Mouse (Mus musculus) large intestine, adult 2 months (tissue): ENCODE measurements around the gene Smg1. TPM values are rescaled to one million over a fixed set of nuclear protein-coding genes. Genes with fewer than 3 reads are reported as not detected.

Source experiments
- DNase-seq: peaks from one replicate; pipeline ENCODE4 v3.0.0-alpha.2; 2012; ENCODE audit warnings: low read depth, low spot score
- WGBS: fragments of 180-500 bp; shearing (Covaris S2); methylation state at CpG from one replicate; pipeline ENCODE4 v1.1.7; 2018; 5-methylcytosine and 5-hydroxymethylcytosine counted together
- polyA plus RNA-seq: library from polyadenylated mRNA; depleted of rRNA; stranded (reverse); fragments of >200 nt; gene quantifications from 2 replicates; pipeline ENCODE4 v1.2.3, GENCODE M21; 2012

Smg1 gene
- polyA plus RNA-seq, 1 experiment = 16.9 TPM

DNA sequence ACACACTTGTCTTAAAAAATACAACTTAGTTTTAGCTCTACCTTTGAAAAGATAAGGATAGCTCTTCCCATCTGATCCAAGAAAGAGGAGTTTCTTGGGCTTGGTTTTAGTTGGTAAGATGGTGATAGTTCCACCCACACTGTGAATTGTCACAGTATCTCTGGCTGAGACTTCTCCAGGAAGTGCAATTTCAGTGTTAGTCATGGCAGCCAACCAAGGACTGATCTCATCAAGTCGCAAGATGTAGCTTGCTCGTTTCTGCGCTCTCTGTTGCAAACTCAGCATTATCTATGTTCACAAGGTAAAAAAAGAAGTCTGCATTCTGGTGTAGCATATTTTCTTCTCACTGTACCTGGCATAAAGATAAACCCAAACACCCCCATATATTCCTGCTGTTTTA, 83.3 kb downstream of the Smg1 start:
- 65% methylated on average over 3 of the region's 3 CpGs for WGBS
- DNase-seq = no peak

DNA sequence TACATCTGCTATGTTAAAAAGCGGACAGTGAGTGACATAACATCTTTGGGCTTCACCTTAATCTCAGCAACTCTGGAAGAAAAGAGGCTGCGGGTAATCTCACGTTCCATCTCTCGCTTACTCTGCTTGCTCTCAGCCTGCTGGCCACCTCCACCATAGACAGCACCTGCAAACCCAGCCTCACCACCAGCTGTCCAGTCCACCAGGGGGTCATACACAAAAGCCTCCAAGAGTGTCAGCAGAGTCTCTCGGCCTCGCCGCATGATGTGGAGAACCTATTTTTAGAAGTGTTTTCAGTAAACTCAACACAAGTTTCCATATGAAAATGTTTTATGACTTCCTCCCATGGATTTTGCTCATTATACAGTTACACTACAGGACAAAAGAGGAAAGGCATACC, 87.0 kb downstream of the Smg1 start:
- WGBS = 83% methylated on average over 7 of the region's 7 CpGs
- no peak for DNase-seq

DNA sequence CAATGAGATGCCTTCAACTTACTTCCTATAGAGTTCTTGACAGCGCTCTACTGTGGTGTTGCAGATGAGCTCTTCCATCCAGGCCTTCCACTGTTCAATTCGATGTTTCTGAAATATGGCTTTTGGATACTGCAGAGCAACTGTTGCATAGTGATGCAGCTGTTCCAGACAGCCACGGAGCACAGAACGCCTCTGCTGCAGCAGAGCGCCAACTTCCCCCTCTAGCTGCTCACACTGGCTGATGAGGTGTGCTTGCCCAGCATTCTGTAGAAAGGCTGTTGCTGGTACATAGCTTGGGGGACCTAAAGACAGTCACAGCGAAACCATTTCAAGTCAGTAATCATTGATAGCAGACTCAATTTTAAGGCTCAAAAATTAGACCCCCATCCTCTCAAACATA, 89.3 kb downstream of the Smg1 start:
- WGBS = 89% methylated on average over 6 of the region's 6 CpGs
- DNase-seq = no peak

DNA sequence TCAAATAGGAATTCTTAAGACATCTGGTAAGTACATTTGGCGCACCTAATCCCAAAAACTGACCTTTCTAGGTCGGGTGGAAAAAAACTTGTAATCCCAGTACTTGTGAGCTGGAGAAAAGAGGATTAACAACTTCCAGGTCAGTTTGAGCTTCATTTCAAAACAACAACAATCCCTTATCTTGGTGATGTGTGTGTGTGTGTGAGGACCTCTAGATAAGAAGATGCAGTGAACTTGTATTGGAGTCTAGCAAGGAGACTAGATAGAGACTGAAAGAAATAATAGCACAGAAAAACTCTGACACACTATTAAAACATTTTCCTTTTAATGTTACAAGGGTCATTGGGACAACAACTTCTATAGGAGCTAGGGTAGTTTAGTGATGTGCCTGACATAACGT, 99.9 kb downstream of the Smg1 start:
- WGBS = 87% methylated on average over 3 of the region's 3 CpGs
- DNase-seq = no peak

DNA sequence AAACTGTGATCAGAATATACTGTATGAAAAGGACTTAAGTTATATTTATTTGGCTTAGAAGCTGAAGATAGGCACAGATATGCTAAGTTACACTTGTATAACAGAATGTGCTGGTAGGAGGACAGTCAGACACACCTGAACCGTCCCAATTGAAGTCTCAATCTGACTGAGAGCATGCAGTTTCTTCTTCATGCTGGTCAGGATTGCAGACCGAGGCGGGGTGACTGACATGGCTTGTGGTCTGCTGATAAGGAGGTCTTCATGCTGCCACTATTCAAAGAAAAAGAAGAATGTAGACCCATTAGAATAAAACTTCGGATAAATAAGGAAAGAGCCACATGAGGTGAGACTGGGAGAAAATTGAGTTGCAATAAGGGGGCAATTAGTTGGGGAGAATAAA, 100.3 kb downstream of the Smg1 start:
- no peak for DNase-seq
- 93% methylated on average over 4 of the region's 4 CpGs for WGBS

DNA sequence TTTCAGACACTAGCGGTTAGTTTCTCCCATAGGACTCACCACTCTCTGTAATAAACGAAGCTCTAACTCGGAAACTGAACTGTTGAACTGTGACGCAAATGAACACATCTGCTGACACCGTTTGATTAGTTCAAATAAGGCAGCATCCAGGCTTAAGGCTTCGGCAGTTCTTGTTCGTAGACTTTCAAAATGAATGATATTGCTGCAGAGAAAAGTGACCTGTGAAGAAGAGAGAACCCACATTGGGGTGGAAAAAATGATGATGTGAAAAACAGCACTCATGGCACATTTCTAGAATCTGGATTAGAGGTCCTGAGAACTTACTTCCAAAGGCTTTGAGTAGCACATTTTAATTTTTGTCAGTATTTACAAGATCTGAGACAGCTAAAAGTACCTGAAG, 102.2 kb downstream of the Smg1 start:
- 90% methylated on average over 7 of the region's 7 CpGs for WGBS
- DNase-seq = no peak

DNA sequence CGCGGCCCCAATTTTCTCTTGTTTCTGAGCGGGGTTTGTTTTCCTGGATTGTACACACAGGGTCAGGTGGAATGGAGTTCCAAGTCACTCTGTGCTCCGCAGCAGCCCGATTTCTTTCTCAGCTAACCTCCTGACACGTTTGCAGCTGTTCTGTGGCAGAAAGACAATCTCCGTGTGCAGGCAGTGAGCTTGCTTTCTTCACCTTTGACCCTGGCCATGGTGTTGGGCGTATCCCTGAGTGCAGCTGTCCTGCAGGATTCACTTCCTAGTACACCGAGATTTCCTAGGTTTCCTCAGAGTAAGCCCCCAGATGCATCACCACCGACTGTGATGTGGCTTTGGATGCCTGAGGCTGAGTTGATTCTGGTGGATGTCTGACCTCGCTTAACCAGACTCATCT, 108.3 kb downstream of the Smg1 start:
- WGBS = 68% methylated on average over 11 of the region's 11 CpGs
- no peak for DNase-seq

DNA sequence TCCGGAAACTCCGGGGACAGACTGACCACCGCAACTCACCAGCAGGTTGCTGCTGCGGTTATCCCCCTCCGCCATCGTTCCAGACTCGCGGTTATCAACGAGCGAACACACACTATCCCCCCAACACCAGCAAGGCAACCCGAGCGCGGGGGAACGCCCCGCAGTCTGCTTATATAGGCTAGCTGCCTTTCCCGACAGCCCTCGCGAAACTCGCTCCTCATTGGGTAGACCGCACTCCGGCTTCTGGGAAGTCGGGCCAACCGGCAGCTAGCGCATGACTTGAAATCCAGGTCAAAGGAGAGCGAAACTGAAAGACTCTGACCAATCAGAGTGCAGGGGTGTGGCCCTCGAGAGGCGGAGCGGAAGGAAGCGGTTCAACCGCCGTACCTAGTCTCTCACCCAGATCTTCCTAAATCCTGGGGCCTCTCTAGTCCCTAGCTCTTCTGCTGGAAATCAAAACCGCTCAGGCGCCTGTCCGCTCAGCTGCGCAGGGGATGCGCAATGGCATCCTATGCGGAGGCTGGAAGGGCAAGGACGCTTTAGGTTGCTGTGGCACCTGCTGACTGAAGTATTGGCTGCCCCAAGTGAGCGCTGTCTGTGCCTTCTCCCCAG, 113.9 kb downstream of the Smg1 start, which contains the start of gene Arl6ip1:
Arl6ip1 (minus strand) TSS at position 233 of the 612 bp plus-strand sequence.
- WGBS = under 1% methylated on average over 39 of the region's 39 CpGs
- peak; percentile 99 for DNase-seq

DNA sequence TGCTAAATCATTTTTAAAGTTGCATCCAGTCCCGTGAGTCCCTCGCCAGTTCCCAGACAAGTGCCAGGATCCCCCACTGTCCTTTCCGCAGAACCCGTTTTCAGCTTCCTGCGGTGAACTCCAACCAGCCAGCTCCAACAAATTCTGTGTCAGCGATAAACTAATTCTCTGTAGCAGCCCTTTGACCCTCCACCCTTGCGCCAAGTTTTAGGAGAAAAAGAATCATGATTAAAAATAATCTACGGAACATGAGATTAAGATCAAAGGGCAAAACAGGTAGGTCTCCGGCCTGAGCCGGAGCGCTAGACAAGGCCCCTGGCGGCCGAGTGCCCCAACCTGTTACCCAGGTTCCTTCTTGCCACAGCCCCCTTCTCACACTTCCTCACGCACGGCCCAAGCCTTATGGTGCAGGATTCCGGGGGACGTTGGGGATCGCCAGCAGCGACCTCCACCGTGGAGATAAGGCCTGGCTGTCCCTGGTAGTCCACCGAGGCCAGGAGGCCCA, 114.5 kb downstream of the Smg1 start:
- peak; percentile 16 for DNase-seq
- under 1% methylated on average over 21 of the region's 21 CpGs for WGBS

DNA sequence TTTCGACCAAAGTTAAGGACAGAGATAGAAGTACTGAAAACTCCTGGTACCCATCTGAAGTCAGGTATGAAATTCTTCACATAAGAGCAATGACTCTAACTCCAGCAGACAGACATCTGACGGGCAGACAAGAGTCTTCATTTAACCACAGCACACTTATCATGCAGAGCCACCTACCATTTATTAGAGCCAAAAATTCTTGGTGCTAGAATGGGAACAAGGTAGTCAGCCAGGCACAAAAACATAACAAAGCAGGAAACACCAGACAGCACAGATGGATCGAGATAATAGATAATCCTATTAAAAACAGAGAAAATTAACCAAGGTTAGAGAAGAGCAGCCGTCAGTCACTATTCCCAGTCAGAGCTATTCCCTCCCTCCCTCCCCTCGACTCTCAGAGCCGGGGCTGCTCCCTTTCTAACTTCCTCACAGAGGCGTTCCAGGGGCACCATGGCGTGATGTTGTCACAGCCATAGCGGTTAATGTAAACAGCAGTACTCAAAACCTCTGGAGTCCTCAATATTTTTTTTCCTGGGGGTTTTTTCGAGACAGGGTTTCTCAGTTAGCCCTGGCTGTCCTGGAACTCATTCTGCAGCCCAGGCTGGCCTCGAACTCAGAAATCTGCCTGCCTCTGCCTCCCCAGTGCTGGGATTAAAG, 117.1 kb downstream of the Smg1 start:
- 70% methylated on average over 11 of the region's 11 CpGs for WGBS
- no peak for DNase-seq

DNA sequence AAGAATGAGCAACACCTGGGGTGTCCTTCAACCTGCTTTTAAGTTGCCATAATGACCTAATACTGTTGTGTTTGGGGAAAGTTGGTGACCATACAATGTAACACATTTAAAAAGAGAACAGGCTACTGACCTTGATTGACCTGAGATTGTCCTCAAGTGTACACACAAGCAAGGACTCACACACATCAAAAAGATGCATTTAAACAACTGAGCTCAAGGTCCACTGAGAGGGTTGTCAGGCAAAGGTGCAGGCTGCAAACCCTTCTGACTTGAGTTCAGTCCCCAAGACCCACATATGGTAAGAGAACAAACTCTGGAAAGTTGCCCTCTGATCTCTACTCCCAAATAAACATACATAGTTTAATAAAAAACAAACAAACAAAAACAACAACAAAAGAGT, 117.7 kb downstream of the Smg1 start:
- no peak for DNase-seq

DNA sequence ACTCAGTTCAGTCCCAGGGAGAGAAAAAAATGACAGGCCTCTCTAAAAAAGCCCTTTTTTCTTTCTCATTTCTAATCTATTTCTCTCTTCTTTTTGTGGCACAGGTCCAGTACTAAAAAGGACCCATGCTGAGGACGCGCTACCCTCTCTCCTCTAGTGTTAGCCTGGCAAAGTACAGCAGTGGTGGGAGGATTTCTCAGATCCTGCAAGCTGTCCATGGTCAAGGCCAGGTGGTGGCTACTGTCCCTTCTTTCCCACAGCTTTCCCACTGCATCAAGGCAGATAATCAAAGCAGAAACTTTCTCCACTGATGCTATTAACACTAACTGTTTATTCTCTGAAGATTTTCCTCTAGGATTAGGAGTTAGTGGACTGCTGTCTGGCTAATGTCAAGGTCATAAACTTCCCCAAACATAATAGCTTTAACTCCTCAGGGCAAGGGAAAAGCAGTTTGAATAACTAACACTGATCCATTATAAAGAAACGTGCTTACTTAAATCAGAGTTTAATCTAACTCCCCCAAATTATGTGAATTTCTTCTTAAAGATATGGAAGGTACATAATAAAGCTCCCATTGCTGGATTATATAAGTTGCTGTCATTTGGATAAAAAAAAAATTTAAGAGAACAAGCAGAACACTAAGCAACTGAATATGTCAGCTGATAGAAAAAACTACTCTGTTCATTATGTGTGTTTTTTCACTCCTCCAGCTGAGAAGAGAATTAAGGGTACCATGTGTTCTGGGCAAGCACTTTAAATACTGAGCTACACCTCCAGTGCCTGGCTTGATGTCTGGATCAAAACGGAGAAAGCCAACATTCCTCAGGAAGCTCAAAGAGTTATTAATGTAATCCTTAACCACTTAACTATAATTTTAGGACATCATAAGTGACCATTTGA, 119.7 kb downstream of the Smg1 start:
- 78% methylated on average over 4 of the region's 4 CpGs for WGBS
- DNase-seq = no peak

DNA sequence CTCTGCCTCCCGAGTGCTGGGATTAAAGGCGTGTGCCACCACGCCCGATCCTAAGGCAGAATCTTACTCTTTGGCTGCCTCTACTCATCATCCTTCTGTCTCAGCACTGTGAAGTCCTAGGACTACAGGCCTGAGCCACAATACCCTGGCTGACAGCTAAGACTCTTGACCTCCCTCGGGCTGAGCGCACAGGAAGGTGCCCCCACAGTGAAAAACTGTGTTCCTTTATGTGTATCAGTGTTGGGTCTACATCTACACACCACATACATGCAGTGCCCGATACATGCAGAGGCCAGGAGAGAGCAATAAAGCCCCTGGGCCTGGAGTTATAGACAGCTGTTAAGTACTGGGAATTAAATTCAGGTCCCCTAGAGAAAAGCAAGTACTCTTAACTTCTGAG, 121.2 kb downstream of the Smg1 start:
- no peak for DNase-seq
- WGBS = 96% methylated on average over 7 of the region's 7 CpGs

DNA sequence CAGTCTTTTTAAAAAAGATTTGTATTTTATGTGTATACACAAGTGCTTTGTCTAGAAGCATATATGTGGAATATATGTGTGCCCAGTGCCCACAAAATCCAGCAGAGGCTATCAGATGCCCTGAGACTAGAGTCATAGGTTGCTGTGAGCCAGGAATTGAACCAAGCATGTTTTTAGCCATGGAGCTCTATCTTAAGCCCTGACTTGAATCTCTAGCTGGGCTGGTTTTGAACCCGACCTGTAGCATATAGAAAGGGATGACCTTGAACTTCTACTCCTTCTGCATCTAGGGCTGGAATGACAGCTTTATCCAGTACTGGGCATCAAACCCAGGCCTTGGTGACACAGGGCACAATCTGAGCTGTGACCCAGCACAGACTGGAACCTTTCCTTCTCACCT, 122.8 kb downstream of the Smg1 start:
- whole genome bisulfite sequencing = 88% methylated on average over 1 of the region's 1 CpGs
- no peak for DNase-seq

DNA sequence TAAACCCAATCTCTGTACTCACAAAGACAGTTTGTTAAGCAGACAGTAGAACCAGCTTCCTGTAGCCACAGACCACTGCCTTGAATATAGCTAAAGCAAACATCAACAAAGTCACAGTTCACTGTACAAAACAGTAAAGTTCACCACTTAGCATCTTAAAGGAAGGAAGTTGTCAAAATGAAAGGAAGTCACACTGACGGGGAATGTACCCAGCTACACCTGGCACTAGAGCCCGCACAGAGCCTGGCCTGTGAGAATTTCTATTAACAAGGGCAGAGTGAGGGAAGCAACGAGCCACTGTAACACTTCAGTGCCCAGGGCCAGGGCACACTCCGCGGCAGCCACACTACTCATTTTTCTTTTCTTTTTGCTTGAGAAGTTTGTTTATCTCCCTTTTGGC, 123.5 kb downstream of the Smg1 start:
- no peak for DNase-seq
- WGBS = 75% methylated on average over 5 of the region's 5 CpGs

DNA sequence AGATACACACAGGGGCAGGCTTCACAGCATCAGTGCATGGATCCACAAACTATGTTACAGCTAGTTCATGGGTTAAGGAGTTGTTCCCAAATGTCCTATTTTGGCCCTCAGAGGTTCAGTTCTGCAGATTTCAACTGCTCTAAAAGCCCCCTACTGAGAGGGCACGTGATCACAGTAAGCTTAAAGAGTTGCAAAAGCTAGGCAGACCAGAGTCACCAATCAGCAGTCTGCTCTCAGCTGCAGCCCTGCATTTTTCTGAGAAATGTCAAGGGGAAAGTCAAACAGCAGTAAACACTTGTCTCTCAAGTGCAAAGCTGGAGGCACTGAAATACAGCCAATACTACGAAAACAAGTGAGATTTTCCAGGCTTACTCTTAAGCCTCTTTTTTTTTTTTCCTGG, 124.3 kb downstream of the Smg1 start:
- no peak for DNase-seq
- 56% methylated on average over 2 of the region's 2 CpGs for WGBS

DNA sequence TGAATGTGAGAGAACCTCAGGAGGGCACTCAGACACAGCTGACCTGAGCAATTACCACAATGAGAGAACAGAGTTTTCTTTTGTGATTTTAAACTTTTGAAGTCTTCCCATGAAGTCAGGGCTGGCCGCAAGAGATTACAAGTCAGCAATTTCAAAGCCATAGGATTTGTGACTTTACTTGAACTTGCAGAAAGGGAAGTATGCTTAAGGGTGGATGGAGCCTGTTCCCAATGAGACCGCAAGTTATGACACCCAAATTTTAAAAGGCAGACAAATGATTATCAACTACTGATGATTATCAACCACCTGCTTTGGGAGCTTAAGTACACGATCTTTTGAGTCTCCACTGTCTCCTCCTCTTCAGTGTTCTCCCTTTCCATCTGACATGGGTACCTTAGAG, 125.0 kb downstream of the Smg1 start:
- no peak for DNase-seq
- 77% methylated on average over 3 of the region's 3 CpGs for WGBS

DNA sequence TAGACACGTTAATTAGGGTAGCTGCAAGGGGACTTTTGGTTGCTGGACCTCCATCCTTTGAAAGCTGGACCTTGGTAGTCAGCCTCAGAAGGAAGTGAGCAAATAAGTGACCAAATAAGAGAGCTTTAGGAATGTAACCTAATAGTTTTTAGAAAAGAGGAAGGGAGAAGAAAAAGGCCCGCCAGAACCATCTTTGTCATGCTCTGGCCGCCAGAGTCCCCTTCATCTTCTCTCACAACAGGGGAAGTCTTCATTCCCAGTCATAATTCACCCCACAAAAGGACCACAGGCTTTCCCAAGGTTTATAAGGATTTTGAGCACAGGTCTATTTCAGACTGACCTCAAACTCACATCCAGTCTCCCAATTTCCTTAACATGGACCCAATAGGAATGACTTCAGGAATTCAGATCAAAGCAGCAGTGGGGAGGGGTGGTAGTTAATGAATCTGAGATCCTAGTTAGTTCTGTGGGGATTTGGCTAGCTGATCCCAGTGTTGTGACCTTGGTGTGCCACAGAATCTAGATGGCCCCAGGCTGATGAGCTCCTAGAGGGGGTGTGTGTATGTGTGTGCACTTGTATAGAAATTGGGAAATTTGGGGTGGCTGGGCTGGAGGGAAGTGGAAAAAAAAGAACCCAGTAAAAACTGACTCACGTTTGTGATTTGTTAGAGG, 125.8 kb downstream of the Smg1 start:
- DNase-seq = no peak
- WGBS = 53% methylated on average over 4 of the region's 4 CpGs

DNA sequence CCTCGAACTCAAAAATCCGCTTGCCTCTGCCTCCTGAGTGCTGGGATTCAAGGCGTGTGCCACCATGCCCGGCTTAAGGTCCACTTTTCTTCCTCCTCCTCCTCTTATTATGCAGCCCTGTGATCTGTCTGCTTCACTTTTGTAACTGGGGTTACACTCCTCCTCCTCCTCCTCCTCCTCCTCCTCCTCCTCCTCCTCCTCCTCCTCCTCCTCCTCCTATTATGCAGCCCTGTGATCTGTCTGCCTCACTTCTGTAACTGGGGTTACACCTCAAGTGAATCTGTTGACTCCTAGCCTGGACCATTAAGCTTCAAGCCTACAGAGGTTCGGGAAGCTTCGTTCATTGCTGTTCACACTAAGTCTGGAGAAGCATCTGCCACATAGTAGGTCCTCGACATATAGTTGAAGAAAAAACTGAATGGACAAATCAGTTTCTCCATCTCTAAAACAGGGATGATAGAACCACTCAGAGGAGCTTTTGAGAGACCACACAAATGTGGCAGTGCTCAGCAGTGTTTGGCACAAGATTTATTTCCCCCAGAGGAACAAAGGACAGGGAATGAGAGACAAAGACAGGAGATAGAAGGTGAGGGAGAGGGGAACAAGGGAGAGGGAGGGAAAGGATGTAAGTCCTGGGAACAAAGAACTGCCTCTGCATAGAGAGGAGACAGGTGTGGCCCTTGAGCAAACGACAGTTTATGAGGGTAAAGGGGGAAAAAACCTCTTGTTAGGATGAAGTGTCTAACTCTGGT, 126.5 kb downstream of the Smg1 start:
- no peak for DNase-seq
- 8% methylated on average over 8 of the region's 8 CpGs for WGBS
